Mouse (Mus musculus) CH12.LX (cell line): ENCODE results near the gene Polr3b. TPM values are rescaled to one million over a fixed set of nuclear protein-coding genes. Genes with fewer than 3 reads are reported as not detected.

Source experiments
- DNase-seq: peaks from one replicate; pipeline ENCODE4 v3.0.0-alpha.2; 2013; ENCODE audit errors: extremely low read depth
- H3K27ac ChIP-seq: 2 replicates; pipeline ENCODE4 v1.5.1; 2012; ENCODE audit warnings: low read depth, mild to moderate bottlenecking, control low read depth, moderate library complexity; ENCODE audit not compliant: insufficient read depth
- H3K27me3 ChIP-seq: replicated peaks from 2 replicates; pipeline ENCODE3; 2012; ENCODE audit warnings: inconsistent platforms
- H3K36me3 ChIP-seq, 2 experiments: replicated peaks in 1 of 2; 2 replicates each; pipeline versions ENCODE3 to v1.6.1; 2012; ENCODE audit warnings: inconsistent platforms in 1 of 2, low read length in 1 of 2, mild to moderate bottlenecking in 1 of 2, mixed read lengths in 1 of 2, moderate library complexity in 1 of 2; ENCODE audit not compliant: control insufficient read depth in 1 of 2, insufficient read depth in 1 of 2
- H3K4me1 ChIP-seq, 2 experiments: 2 replicates each; pipeline ENCODE4 v1.6.1; 2012; ENCODE audit warnings: inconsistent platforms in 1 of 2, moderate library complexity in 1 of 2; ENCODE audit not compliant: insufficient read depth in 2 of 2, control insufficient read depth in 1 of 2
- H3K4me2 ChIP-seq: 2 replicates; pipeline ENCODE4 v1.6.1; 2012; ENCODE audit warnings: low read depth, mild to moderate bottlenecking, control low read depth; ENCODE audit not compliant: poor library complexity, insufficient read depth, severe bottlenecking
- H3K4me3 ChIP-seq, 3 experiments: fragments of 150-350 bp in 1 of 3; sonication (generic) in 1 of 3; replicated peaks in 1 of 3; 2 replicates each; pipeline versions ENCODE3 to v1.5.1; 2011 to 2012; ENCODE audit warnings: low read depth in 2 of 3, low read length in 2 of 3, mild to moderate bottlenecking in 2 of 3, moderate library complexity in 2 of 3, control low read depth in 1 of 3, improper control_type of control experiment in 1 of 3, inconsistent platforms in 1 of 3, mixed read lengths in 1 of 3; ENCODE audit not compliant: poor library complexity in 1 of 3
- H3K79me2 ChIP-seq: replicated peaks from 2 replicates; pipeline ENCODE4 v1.6.1; 2012; ENCODE audit warnings: mild to moderate bottlenecking, moderate library complexity; ENCODE audit not compliant: control insufficient read depth, poor library complexity, insufficient read depth, severe bottlenecking; ENCODE audit errors: extremely low read depth
- H3K9ac ChIP-seq: 2 replicates; pipeline ENCODE4 v1.6.1; 2012; ENCODE audit warnings: low read depth, mild to moderate bottlenecking, control low read depth, moderate library complexity; ENCODE audit not compliant: insufficient read depth
- H3K9me3 ChIP-seq: replicated peaks from 2 replicates; pipeline ENCODE3; 2012; ENCODE audit warnings: low read length, inconsistent platforms, mixed read lengths
- EP300 ChIP-seq: IDR thresholded peaks from 2 replicates; pipeline ENCODE4 v1.6.1; 2011; ENCODE audit warnings: low read length, improper control_type of control experiment
- ETS1 ChIP-seq: conservative IDR thresholded peaks from 2 replicates; pipeline ENCODE4 v1.6.1; 2012; ENCODE audit warnings: low read depth, mild to moderate bottlenecking, inconsistent platforms, low read length, improper control_type of control experiment, moderate library complexity
- JUND ChIP-seq: conservative IDR thresholded peaks from 2 replicates; pipeline ENCODE4 v1.6.1; 2011; ENCODE audit warnings: low read depth, low read length, improper control_type of control experiment
- MAFK ChIP-seq: IDR thresholded peaks from 2 replicates; pipeline ENCODE4 v1.6.1; 2011; ENCODE audit warnings: low read length, improper control_type of control experiment; ENCODE audit not compliant: insufficient replicate concordance
- MYC ChIP-seq: IDR thresholded peaks from 2 replicates; pipeline ENCODE4 v1.6.1; 2011; ENCODE audit warnings: low read depth, mild to moderate bottlenecking, improper control_type of control experiment, low read length
- NELFE ChIP-seq: IDR thresholded peaks from 2 replicates; pipeline ENCODE4 v1.6.1; 2011; ENCODE audit warnings: low read depth, low read length, improper control_type of control experiment
- NRF1 ChIP-seq: IDR thresholded peaks from 2 replicates; pipeline ENCODE4 v1.6.1; 2014; ENCODE audit warnings: low read depth, mild to moderate bottlenecking, inconsistent platforms, low read length, improper control_type of control experiment, moderate library complexity
- PAX5 ChIP-seq: IDR thresholded peaks from 2 replicates; pipeline ENCODE4 v1.6.1; 2012; ENCODE audit warnings: low read length, inconsistent platforms, mixed read lengths
- POLR2A ChIP-seq: IDR thresholded peaks from 2 replicates; pipeline ENCODE4 v1.6.1; 2011; ENCODE audit warnings: low read depth, mild to moderate bottlenecking, improper control_type of control experiment, low read length
- POLR2AphosphoS2 ChIP-seq: IDR thresholded peaks from 2 replicates; pipeline ENCODE4 v1.6.1; 2011; ENCODE audit warnings: low read depth, low read length, improper control_type of control experiment
- RAD21 ChIP-seq: IDR thresholded peaks from 2 replicates; pipeline ENCODE4 v1.6.1; 2011; ENCODE audit warnings: low read depth, mild to moderate bottlenecking, low read length, improper control_type of control experiment, moderate library complexity
- SIN3A ChIP-seq: IDR thresholded peaks from 2 replicates; pipeline ENCODE4 v1.6.1; 2012; ENCODE audit warnings: low read length, improper control_type of control experiment, inconsistent platforms
- UBTF ChIP-seq: IDR thresholded peaks from 2 replicates; pipeline ENCODE4 v1.6.1; 2012; ENCODE audit warnings: low read depth, mild to moderate bottlenecking, inconsistent platforms, low read length, improper control_type of control experiment, moderate library complexity
- USF2 ChIP-seq: conservative IDR thresholded peaks from 2 replicates; pipeline ENCODE4 v1.6.1; 2011; ENCODE audit warnings: low read depth, low read length, improper control_type of control experiment
- ZC3H11A ChIP-seq: IDR thresholded peaks from 2 replicates; pipeline ENCODE4 v1.6.1; 2012; ENCODE audit warnings: low read depth, mild to moderate bottlenecking, inconsistent platforms, low read length, improper control_type of control experiment
- ZKSCAN1 ChIP-seq: IDR thresholded peaks from 2 replicates; pipeline ENCODE4 v1.6.1; 2012; ENCODE audit warnings: low read depth, inconsistent platforms, low read length, improper control_type of control experiment, borderline replicate concordance
- ZMIZ1 ChIP-seq: IDR thresholded peaks from 2 replicates; pipeline ENCODE4 v1.6.1; 2012; ENCODE audit warnings: low read depth, mild to moderate bottlenecking, inconsistent platforms, low read length, improper control_type of control experiment
- dilution Hi-C: fragments of 300-500 bp; cut with MboI; formaldehyde crosslinking; loops from 2 replicates; pipeline ENCODE4 v1.14.3; 2020; ENCODE audit warnings: low sequenced_read_pairs; ENCODE audit not compliant: extremely low pct_unique_long_range_greater_than_20kb, extremely low pct_ligation_motif_present
- in situ Hi-C: fragments of 300-500 bp; cut with MboI; formaldehyde crosslinking; loops from 3 replicates; pipeline ENCODE4 v1.14.3; 2019; ENCODE audit warnings: low sequenced_read_pairs, low pct_ligation_motif_present, low pct_unique_long_range_greater_than_20kb, mixed read lengths
- polyA plus RNA-seq: library from polyadenylated mRNA; unstranded; fragments of >175 nt; gene quantifications from 2 replicates; pipeline ENCODE4 v1.2.1, GENCODE M21; 2012; ENCODE audit warnings: low read depth; ENCODE audit not compliant: insufficient read length
- total RNA-seq, 2 experiments: library from RNA; depleted of rRNA; stranded (reverse); fragments of 300-350 nt in 1 of 2; fragments of >200 nt in 1 of 2; gene quantifications; 2 replicates each; pipeline ENCODE4 v1.2.3; 2012 to 2014

Polr3b gene
- total and polyA plus RNA-seq, 3 experiments, result 13.0 to 20.8 (median 16.3) TPM

- Histone ChIP-seq H3K36me3 (no peaks in the 10 kb centered on the region), H3K4me3 (no peak overlapping the region), H3K79me2 (no peaks in the 10 kb centered on the region), H3K9me3 (peaks cover 2% of the 10 kb centered on the region), H3K27ac (no peak overlapping the region), H3K27me3 (peaks cover 4% of the 10 kb centered on the region), H3K4me2 (no peak overlapping the region), H3K4me1 (peaks cover 6 to 30% of the 10 kb centered on the region in 2 experiments), H3K9ac (no peak overlapping the region)
- in situ Hi-C loops, result no loop called here
- TF ChIP-seq RAD21 (no peak), MAFK (no peak), NRF1 (no peak), MYC (no peak), ZKSCAN1 (no peak), USF2 (no peak), SIN3A (no peak), EP300 (no peak), ETS1 (no peak), JUND (no peak), POLR2AphosphoS2 (no peak), ZC3H11A (no peak), NELFE (no peak), PAX5 (no peak)
- dilution Hi-C loops, result no loop called here
- no peak for DNase-seq
Measured at GRCm38 (mm10) chr10:84578738-84579137, 43.4 kb upstream of the Polr3b start.

- TF ChIP-seq UBTF, result no peak
- TF ChIP-seq MAFK, result no peak
- TF ChIP-seq ZMIZ1, result no peak
- no peak for TF ChIP-seq POLR2A
- DNase-seq, result no peak
- Histone ChIP-seq H3K4me1 (peaks cover 6 to 22% of the 10 kb centered on the region in 2 experiments), H3K9me3 (peaks cover 7% of the 10 kb centered on the region), H3K79me2 (no peaks in the 10 kb centered on the region), H3K27me3 (peaks cover 4% of the 10 kb centered on the region), H3K4me3 (no peak overlapping the region), H3K9ac (no peak overlapping the region), H3K4me2 (no peak overlapping the region), H3K27ac (no peak overlapping the region), H3K36me3 (no peaks in the 10 kb centered on the region)
- in situ Hi-C loops, result no loop called here
- dilution Hi-C loops, result no loop called here
Measured at GRCm38 (mm10) chr10:84579527-84579926, 42.6 kb upstream of the Polr3b start.
